8 mouse cellular contexts compared by ENCODE assay signal in genomic region chr7:38023451-38023850, GRCm38 (mm10). TPM values are rescaled to one million over a fixed set of nuclear protein-coding genes. Genes with fewer than 3 reads are reported as not detected.
DNase-seq lines count a peak whose midpoint lies in the region; ATAC-seq and TF ChIP-seq lines count a peak whose summit lies in the region.

Gene Uri1 (minus strand): TSS chr7:38023551.

- no peak for DNase-seq in lung, embryonic 14.5 days
- no peak for DNase-seq in lung, postnatal 36 days
- DNase-seq in embryonic facial prominence, embryonic 14.5 days (ENCODE audit: low spot score), result no peak
- DNase-seq in left cerebral cortex, postnatal 4 days, result no peak
- DNase-seq in ovary, postnatal 10 days (ENCODE audit: low spot score), result no peak
- DNase-seq in ovary, adult 18-20 months (ENCODE audit: low spot score), result no peak

- ATAC-seq in lung, embryonic 14.5 days (ENCODE audit: insufficient read depth), result no peak
- no peak for ATAC-seq in embryonic facial prominence, embryonic 14.5 days (ENCODE audit: low read depth)
- no peak for ATAC-seq in heart, embryonic 16.5 days (replicated peaks; ENCODE audit: extremely low read depth, insufficient read depth, low FRiP score)

- no peak within 1 kb of the TSS for H3K27ac ChIP-seq in lung, embryonic 14.5 days (ENCODE audit: low read depth)
- H3K27ac ChIP-seq in embryonic facial prominence, embryonic 14.5 days (replicated peaks; ENCODE audit: low read depth, low read length), result no peak within 1 kb of the TSS
- H3K27ac ChIP-seq in heart, embryonic 16.5 days (ENCODE audit: low read length), result no peak within 1 kb of the TSS
- H3K27ac ChIP-seq in olfactory bulb, adult 2 months (ENCODE audit: insufficient read depth, low read depth, low read length), result no peak within 1 kb of the TSS

- H3K36me3 ChIP-seq in lung, embryonic 14.5 days (ENCODE audit: insufficient read depth), result no peaks in the 10 kb centered on the region
- no peaks in the 10 kb centered on the region for H3K36me3 ChIP-seq in embryonic facial prominence, embryonic 14.5 days (ENCODE audit: control insufficient read depth, insufficient read depth, low read length)
- no peaks in the 10 kb centered on the region for H3K36me3 ChIP-seq in heart, embryonic 16.5 days (ENCODE audit: control insufficient read depth, insufficient read depth)

- no peak within 1 kb of the TSS for H3K9ac ChIP-seq in lung, embryonic 14.5 days
- no peak within 1 kb of the TSS for H3K9ac ChIP-seq in embryonic facial prominence, embryonic 14.5 days (ENCODE audit: low read depth, low read length)
- H3K9ac ChIP-seq in heart, embryonic 16.5 days (ENCODE audit: low read length), result no peak within 1 kb of the TSS

- H3K4me3 ChIP-seq in lung, embryonic 14.5 days (ENCODE audit: low read depth, low read length), result no peak within 1 kb of the TSS
- H3K4me3 ChIP-seq in embryonic facial prominence, embryonic 14.5 days (ENCODE audit: low read depth, low read length), result no peak within 1 kb of the TSS
- no peak within 1 kb of the TSS for H3K4me3 ChIP-seq in heart, embryonic 16.5 days (ENCODE audit: low read length)
- H3K4me3 ChIP-seq in olfactory bulb, adult 2 months (ENCODE audit: insufficient read depth, low read depth, low read length), result no peak within 1 kb of the TSS

- WGBS in lung, embryonic 14.5 days, result 83% methylated on average over 8 of the region's 8 CpGs
- 85% methylated on average over 8 of the region's 8 CpGs for WGBS in embryonic facial prominence, embryonic 14.5 days
- 85% methylated on average over 8 of the region's 8 CpGs for WGBS in heart, embryonic 16.5 days
- WGBS in olfactory bulb, adult 2 months, result 94% methylated on average over 8 of the region's 8 CpGs

- H3K9me3 ChIP-seq in lung, embryonic 14.5 days (ENCODE audit: low read depth, low read length), result no peaks in the 10 kb centered on the region
- no peaks in the 10 kb centered on the region for H3K9me3 ChIP-seq in embryonic facial prominence, embryonic 14.5 days (ENCODE audit: control insufficient read depth, low read length)
- no peaks in the 10 kb centered on the region for H3K9me3 ChIP-seq in heart, embryonic 16.5 days (replicated peaks; ENCODE audit: control insufficient read depth, low read length)

- intact Hi-C loops in left cerebral cortex, postnatal 4 days (cut with DNase I), result no loop called here

- no peak for TF ChIP-seq POLR2A in olfactory bulb, adult 2 months (IDR thresholded peaks at IDR 0.05; ENCODE audit: insufficient read depth, low read depth, low read length)

- no peaks in the 10 kb centered on the region for H3K27me3 ChIP-seq in lung, embryonic 14.5 days (ENCODE audit: insufficient read depth, low read length)
- no peaks in the 10 kb centered on the region for H3K27me3 ChIP-seq in embryonic facial prominence, embryonic 14.5 days (replicated peaks; ENCODE audit: control insufficient read depth, insufficient read depth, low read length)
- H3K27me3 ChIP-seq in heart, embryonic 16.5 days (ENCODE audit: control insufficient read depth, insufficient read depth, low read length), result no peaks in the 10 kb centered on the region

- no peak within 1 kb of the TSS for H3K4me2 ChIP-seq in lung, embryonic 14.5 days
- H3K4me2 ChIP-seq in embryonic facial prominence, embryonic 14.5 days (ENCODE audit: low read depth, low read length), result no peak within 1 kb of the TSS
- no peak within 1 kb of the TSS for H3K4me2 ChIP-seq in heart, embryonic 16.5 days (ENCODE audit: low read depth, low read length)

- no peak for TF ChIP-seq CTCF in lung, embryonic 14.5 days (IDR thresholded peaks at IDR 0.05; ENCODE audit: low read depth)
- TF ChIP-seq CTCF in olfactory bulb, adult 2 months (IDR thresholded peaks at IDR 0.05; ENCODE audit: insufficient read depth, low read depth, low read length), result no peak

- no peaks in the 10 kb centered on the region for H3K4me1 ChIP-seq in lung, embryonic 14.5 days (ENCODE audit: insufficient read depth)
- no peaks in the 10 kb centered on the region for H3K4me1 ChIP-seq in embryonic facial prominence, embryonic 14.5 days (ENCODE audit: control insufficient read depth, insufficient read depth, low read length)
- H3K4me1 ChIP-seq in heart, embryonic 16.5 days (ENCODE audit: control insufficient read depth, insufficient read depth, low read length), result no peaks in the 10 kb centered on the region
- H3K4me1 ChIP-seq in olfactory bulb, adult 2 months (ENCODE audit: control insufficient read depth, insufficient read depth, low read length), result no peaks in the 10 kb centered on the region

RNA-seq across cellular contexts. Expression of gene Uri1, which starts in this region (rescaled TPM):
- polyA plus RNA-seq in lung, embryonic 14.5 days (2014; fragmentation: Nextera tagmentation; extraction: Ambion mirVana), result 65.1 and 65.7 TPM in 2 replicates
- polyA plus RNA-seq in embryonic facial prominence, embryonic 14.5 days (2014; fragmentation: Nextera tagmentation; extraction: Ambion mirVana), result 42.0 and 42.1 TPM in 2 replicates
- polyA plus RNA-seq in heart, embryonic 16.5 days (2015; fragmentation: Nextera tagmentation; extraction: Ambion mirVana), result 28.1 and 29.6 TPM in 2 replicates
- total RNA-seq in left cerebral cortex, postnatal 4 days (2021), result 10 to 100 TPM; 39.7 to 45.7 TPM
- not detected in 2 replicates for polyA plus RNA-seq in olfactory bulb, adult 2 months (2012; ENCODE audit: insufficient read depth, insufficient read length, low replicate concordance, missing spikeins)
